Mouse (Mus musculus): Measurements from ENCODE around the gene Tom1. TPM values are rescaled to one million over a fixed set of nuclear protein-coding genes. Genes with fewer than 3 reads are reported as not detected.

Tom1 gene
- total RNA-seq, 2 experiments from 2014 or later, result 34.4 to 39.8 TPM

DNA sequence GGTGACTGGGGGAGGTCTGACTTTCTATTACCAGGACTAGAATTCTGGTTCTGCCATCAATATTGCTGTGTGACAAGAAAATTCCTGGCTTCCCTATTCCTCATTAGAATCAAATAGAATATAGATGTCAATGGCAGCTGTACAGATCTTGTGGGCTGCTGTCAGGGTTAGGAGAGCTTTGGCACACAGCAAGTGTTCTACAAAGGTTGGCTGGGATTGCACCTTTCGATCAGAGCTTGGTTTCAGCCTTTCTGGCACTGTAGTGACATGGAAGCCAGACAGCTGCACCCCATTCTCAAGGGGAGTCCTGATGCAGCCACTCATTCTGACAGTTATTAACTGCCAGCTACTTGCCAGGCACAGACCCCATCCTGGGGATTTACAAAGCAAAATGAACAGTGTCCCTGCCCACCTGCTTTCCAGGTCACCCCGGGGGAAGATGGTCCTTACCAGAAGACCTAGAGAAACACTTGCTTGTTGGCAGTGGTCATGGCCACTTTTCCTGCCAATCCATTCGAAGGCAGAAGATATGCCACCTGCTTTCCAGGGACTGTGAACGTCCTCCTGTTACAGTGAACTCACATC is 57.4 kb downstream of the Tom1 start:
- DNase-seq, result no peak

DNA sequence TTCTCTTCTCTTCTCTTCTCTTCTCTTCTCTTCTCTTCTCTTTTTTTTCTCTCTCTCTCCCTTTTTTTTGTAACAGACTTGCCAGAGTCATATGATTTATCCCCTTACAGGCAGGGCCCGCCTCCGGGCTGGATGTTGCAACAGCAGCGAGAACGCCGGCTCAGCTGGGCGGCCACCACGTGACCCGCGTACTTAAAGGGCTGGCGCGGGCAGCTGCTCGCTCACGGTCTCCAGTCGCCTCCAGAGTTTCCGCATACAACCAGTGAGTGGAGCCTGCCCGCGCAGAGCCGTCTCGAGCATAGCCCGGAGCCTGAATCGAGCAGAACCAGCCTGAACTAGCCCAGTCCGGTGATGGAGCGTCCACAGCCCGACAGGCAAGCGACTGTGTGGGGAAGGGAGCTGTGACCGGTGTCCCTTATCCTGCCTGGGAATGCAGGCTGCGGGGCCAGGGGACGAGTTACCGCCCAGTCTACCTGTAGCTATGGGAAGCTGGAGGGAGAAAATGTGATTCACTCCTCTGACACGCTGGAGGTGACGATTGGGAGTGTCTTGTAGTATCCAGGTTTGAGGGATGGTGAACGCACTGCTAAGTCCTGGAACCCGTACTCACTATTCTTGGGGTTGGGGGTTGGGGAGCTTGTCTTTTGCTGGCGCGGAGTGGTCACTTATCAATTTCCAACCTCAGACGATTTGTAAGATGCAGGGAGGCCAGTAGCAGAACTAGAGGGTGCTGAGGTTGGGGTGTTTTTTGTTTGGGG is 60.1 kb downstream of the Tom1 start, which contains the start of gene Hmox1:
Hmox1 (plus strand) TSS at position 223 of the 758 bp plus-strand sequence.
- peak; percentile 82 to 85 for DNase-seq

DNA sequence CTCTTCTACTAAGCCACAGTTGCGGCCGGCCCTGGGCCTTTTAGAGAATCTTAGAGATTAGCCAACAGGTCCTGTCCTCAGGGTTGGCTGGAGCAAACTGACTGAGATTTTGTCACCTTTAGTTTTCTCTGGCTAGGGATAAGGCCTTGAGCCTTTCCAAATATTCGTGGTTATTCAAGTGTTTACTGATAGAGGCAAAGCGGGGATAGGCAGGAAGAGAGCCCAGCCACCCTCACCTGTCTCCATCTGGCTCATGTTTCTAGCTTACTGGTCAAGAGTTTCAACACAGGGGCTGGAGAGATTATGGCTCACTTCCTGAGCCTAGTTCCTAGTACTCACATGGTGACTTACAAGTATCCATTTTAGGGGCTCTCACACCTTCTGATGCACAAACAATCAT is 69.5 kb downstream of the Tom1 start:
- DNase-seq, result no peak

- DNase-seq, result no peak
Observed at GRCm38 (mm10) chr8:75103376-75103878, 69.9 kb downstream of the Tom1 start.

DNA sequence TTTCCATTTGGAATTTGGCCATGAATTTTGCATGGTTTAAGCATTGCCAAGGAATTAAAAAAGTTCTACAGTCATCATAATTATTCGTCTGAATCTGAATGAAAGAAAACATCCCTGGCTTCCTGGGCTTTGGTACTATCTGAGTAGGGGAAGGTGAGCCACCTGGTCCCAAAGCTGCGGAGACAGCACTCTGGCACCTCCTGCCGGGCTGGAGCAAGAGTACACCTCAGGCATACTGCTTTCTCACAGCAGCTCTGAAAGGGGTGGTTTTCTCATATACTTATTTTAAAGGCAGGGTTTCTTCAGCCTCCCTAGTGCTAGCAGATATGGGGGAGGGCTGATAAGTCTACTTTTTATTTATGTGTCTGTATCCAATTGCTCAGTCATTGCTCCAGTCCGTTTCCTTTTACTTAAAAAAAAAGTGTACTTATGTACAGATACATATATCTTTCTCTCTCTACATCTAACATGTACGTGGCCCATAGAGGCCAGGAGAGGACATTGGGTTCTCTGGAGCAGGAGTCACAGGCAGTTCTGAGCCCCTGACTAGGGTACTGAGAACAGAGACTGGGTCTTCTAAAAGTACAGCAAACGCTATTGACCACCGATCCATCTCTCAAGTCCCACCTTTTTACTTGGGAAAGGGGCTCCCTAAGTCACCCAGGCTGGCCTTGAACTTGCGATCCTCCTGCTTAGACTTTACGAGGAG is 75.2 kb downstream of the Tom1 start:
- peak; percentile 57 to 65 for DNase-seq

GRCm38 (mm10) chr8:75109236-75109967 is 75.9 kb downstream of the Tom1 start, which contains the start of gene Mcm5:
Gene Mcm5, plus strand, starts transcription at chr8:75109569.
- peak; percentile 99 for DNase-seq

GRCm38 (mm10) chr8:75110093-75110492 is 76.6 kb downstream of the Tom1 start:
- no peak for DNase-seq

DNA sequence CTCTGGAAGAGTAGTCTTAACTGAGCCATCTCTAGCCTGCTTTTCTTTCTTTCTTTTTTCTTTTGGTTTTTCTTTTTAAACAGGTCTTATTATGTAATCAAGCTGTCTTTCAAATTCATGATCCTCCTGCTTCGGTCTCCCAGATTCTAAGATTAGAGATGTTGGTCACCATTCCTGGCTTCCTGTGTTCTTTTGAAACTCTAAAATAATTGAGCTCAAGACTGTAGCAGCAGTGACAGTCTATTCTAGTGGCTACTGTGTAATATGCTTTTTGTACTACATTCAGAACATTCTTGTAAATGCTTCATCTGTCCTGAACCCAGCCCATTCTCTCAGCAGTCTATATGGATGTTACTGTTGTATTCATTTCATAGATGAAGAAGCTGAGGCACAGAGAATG is 85.0 kb downstream of the Tom1 start:
- no peak for DNase-seq

- no peak for DNase-seq
Observed at GRCm38 (mm10) chr8:75119287-75119686, 85.8 kb downstream of the Tom1 start.

Other genes with a start within 250 kb of the Tom1 start
- not detected for gene Isx, start 160.5 kb upstream of the Tom1 start, total RNA-seq (2021)
- gene Hmgxb4, start 40.3 kb upstream of the Tom1 start, total RNA-seq (2021), result 10 to 100 TPM; 24.5 to 26.3 TPM
- gene Hmox1, start 59.9 kb downstream of the Tom1 start, total RNA-seq (2021), result 1 to 10 TPM; 5.2 to 7.9 TPM
- 1 to 10 TPM; 6.0 TPM for gene Mcm5, start 75.9 kb downstream of the Tom1 start, total RNA-seq (2021)
- gene Rasd2, start 180.2 kb downstream of the Tom1 start, total RNA-seq (2021), result 10 to 100 TPM; 65.5 to 79.8 TPM

All from layer of hippocampus, postnatal 36 days (tissue).